Mouse (Mus musculus) brain, embryonic 14.5 days (tissue): Measurements from ENCODE around the gene Vrk1. TPM values are rescaled to one million over a fixed set of nuclear protein-coding genes. Genes with fewer than 3 reads are reported as not detected.
A peak's percentile ranks its signal among the peaks of the same experiment; 100 is the strongest.

Source experiments
- DNase-seq: peaks from one replicate; pipeline ENCODE4 v3.0.0-alpha.2; 2011; ENCODE audit warnings: low read depth
- CTCF ChIP-seq: fragments of 200-500 bp; IDR thresholded peaks from 2 replicates; pipeline ENCODE4 v1.5.1; 2012; ENCODE audit warnings: inconsistent platforms, mild to moderate bottlenecking, moderate library complexity, borderline replicate concordance; ENCODE audit not compliant: insufficient read depth, insufficient read length; ENCODE audit errors: extremely low read depth
- POLR2A ChIP-seq: fragments of 200-500 bp; IDR thresholded peaks from 2 replicates; pipeline ENCODE4 v1.6.1; 2012; ENCODE audit warnings: mild to moderate bottlenecking, inconsistent platforms, borderline replicate concordance; ENCODE audit not compliant: poor library complexity, insufficient read depth, insufficient read length, severe bottlenecking; ENCODE audit errors: extremely low read depth
- polyA plus RNA-seq: library from polyadenylated mRNA; depleted of rRNA; stranded (reverse); fragments of >200 nt; gene quantifications from 2 replicates; pipeline ENCODE4 v1.2.3, GENCODE M21; 2012; rRNA removed

Gene Vrk1
- polyA plus RNA-seq, result 29.3 and 35.7 TPM in 2 replicates

- peak; percentile 100 for DNase-seq
These were observed at the start of gene Vrk1 for GRCm38 (mm10) chr12:106010065-106010915. Vrk1 (plus strand) TSS chr12:106010228.

GRCm38 (mm10) chr12:105960592-105961330, 49.3 kb upstream of the Vrk1 start:
- peak; percentile 91 for DNase-seq
- TF ChIP-seq POLR2A, result no peak
- no peak for TF ChIP-seq CTCF

More at GRCm38 (mm10) chr12:106010065-106010915, at the start of gene Vrk1:
- TF ChIP-seq CTCF, result no peak
- no peak for TF ChIP-seq POLR2A

- DNase-seq, result no peak
- TF ChIP-seq POLR2A (no peak), CTCF (no peak)
These were observed 48.4 kb upstream of the Vrk1 start for GRCm38 (mm10) chr12:105961667-105962066.

- TF ChIP-seq CTCF (peak; percentile 99), POLR2A (no peak)
These were observed 47.7 kb upstream of the Vrk1 start for GRCm38 (mm10) chr12:105962103-105963011.

GRCm38 (mm10) chr12:105963012-105963572, 46.9 kb upstream of the Vrk1 start:
- TF ChIP-seq CTCF (no peak), POLR2A (no peak)
- DNase-seq, result no peak

More at GRCm38 (mm10) chr12:105962103-105963011, 47.7 kb upstream of the Vrk1 start:
- peak; percentile 96 for DNase-seq

GRCm38 (mm10) chr12:105966887-105967637, 43.0 kb upstream of the Vrk1 start:
- peak; percentile 68 for DNase-seq
- TF ChIP-seq POLR2A, result no peak
- TF ChIP-seq CTCF, result no peak

GRCm38 (mm10) chr12:105967806-105968205, 42.2 kb upstream of the Vrk1 start:
- no peak for TF ChIP-seq CTCF
- DNase-seq, result no peak

- DNase-seq, result no peak
These were observed 38.8 kb upstream of the Vrk1 start for GRCm38 (mm10) chr12:105971182-105971581.

GRCm38 (mm10) chr12:105972673-105973072, 37.4 kb upstream of the Vrk1 start:
- peak; percentile 57 for DNase-seq

More at GRCm38 (mm10) chr12:105971182-105971581, 38.8 kb upstream of the Vrk1 start:
- TF ChIP-seq POLR2A (no peak), CTCF (no peak)

GRCm38 (mm10) chr12:105973691-105974090, 36.3 kb upstream of the Vrk1 start:
- TF ChIP-seq POLR2A (no peak), CTCF (no peak)
- peak; percentile 85 for DNase-seq

More at GRCm38 (mm10) chr12:105972673-105973072, 37.4 kb upstream of the Vrk1 start:
- TF ChIP-seq CTCF, result no peak
- no peak for TF ChIP-seq POLR2A

- TF ChIP-seq POLR2A (no peak), CTCF (no peak)
- peak; percentile 81 for DNase-seq
These were observed 35.9 kb upstream of the Vrk1 start for GRCm38 (mm10) chr12:105974107-105974506.
